Mouse (Mus musculus): ENCODE results near the gene Lmo4.

The Lmo4 gene

DNA sequence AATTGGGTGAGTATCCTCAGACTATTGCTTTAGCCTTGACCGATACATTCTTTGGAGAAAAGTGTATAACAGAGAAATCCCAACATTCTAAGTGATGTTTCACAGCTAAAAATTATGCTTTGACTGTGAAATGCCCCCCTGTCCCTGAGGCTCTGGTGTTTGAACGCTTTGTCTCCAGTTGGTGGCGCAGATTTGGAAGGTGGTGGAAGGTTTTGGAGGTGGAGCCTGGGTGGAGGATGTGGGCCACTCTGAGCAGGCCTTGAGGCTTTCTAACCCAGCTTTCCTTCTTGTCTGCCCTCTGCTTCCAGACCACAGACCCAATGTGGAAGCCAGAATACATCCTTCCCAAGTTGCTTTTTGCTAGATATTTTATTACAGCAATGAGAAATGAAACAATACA, 57.8 kb downstream of the Lmo4 start:
- DNase-seq: no peak

DNA sequence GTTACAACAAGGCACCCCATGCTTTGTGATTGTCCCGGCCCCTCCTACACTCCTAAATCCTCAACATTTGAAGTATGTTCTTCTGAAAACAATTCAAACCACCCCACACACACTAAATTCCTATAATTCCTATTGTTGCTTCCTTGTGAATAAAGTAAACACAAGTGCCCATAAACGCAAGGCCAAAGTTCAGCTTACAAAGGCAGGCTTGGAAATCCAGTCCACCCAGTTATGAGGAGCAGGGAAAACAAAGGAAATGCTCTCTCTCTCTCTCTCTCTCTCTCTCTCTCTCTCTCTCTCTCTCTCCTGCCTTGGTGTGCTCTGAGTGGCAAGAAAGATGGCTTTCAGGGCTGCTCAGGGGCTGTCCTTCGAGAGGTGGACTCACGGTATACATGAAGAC, 61.0 kb downstream of the Lmo4 start:
- DNase-seq: no peak

DNA sequence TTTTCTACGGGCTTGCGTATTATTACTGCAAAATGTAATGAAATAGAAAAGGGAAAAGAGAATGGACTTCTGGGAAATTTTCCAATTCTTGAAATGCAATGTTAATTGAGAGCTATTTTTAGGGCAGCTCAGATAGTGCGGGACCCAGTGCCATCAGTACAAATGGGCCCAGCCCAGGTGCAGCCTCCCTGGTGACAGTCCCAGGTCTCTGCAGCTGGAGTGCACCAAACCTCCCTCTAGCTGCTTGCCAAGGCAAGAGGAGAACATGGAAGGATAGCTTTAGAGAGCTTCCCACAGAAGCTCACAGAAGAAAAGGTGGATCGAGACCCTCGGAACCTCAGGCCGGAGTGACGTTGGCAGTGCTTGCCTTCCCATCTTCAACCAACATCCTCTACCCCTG, 62.1 kb downstream of the Lmo4 start:
- no peak for DNase-seq

- no peak for DNase-seq
Observed at GRCm38 (mm10) chr3:144141786-144142185, 63.2 kb downstream of the Lmo4 start.

GRCm38 (mm10) chr3:144140816-144141215, 64.2 kb downstream of the Lmo4 start:
- DNase-seq: no peak

DNA sequence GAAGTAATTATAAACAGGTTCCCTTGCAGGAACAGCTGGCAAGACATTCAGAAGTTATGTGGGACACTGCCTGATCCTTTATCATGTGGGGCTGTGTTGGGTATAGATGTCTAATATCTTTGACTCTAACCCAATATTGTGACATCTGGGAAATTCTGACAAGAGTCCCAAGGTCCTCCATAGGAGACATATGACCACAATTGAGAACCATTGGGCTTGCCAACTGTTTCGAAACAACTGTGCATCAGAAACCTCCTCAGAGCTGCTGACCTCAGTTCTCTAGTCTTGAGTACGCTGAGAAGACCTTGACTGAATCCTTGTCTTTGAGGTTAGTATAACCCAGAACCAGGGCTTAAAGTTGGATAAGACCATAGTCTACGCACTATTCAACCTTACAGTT, 66.4 kb downstream of the Lmo4 start:
- no peak for DNase-seq

Measured in thymus, postnatal 25 days (tissue).